Mouse (Mus musculus): ENCODE results near the gene Vmn2r21.
"Not testable (repeated sequence)": the region's sequence is repeated elsewhere in the genome, so short reads cannot be mapped to it uniquely, and the experiment has no call there.

Vmn2r21 gene

GRCm38 (mm10) chr6:123533306-123533705 is at the start of gene Vmn2r21:
Vmn2r21 (minus strand) TSS chr6:123533406.
- DNase-seq: not testable (repeated sequence)

GRCm38 (mm10) chr6:123574698-123575097 is 41.5 kb upstream of the Vmn2r21 start:
- not testable (repeated sequence) for DNase-seq

GRCm38 (mm10) chr6:123539755-123540154 is 6.5 kb upstream of the Vmn2r21 start:
- not testable (repeated sequence) for DNase-seq

GRCm38 (mm10) chr6:123522263-123523011 is 10.8 kb downstream of the Vmn2r21 start:
- not testable (repeated sequence) for DNase-seq

GRCm38 (mm10) chr6:123473045-123473444 is 60.2 kb downstream of the Vmn2r21 start:
- not testable (repeated sequence) for DNase-seq

- not testable (repeated sequence) for DNase-seq
Measured at GRCm38 (mm10) chr6:123472458-123472987, 60.7 kb downstream of the Vmn2r21 start.

- DNase-seq: not testable (repeated sequence)
Measured at GRCm38 (mm10) chr6:123468651-123469050, 64.6 kb downstream of the Vmn2r21 start.

All from thymus, adult 18-20 months (tissue).